Mouse (Mus musculus): Measurements from ENCODE around the gene Kif6.

GRCm38 (mm10) chr17:49951856-49952607 lies 337.1 kb downstream of the Kif6 start:
- TF ChIP-seq POLR2A (IDR thresholded peaks at IDR 0.05; ENCODE audit: borderline replicate concordance, extremely low read depth, insufficient read depth, insufficient read length, poor library complexity, severe bottlenecking) (no peak), CTCF (IDR thresholded peaks at IDR 0.05; ENCODE audit: borderline replicate concordance, extremely low read depth, insufficient read depth, insufficient read length) (no peak)
